Mouse (Mus musculus): ENCODE data around the gene Mrpl23.

- no peak for TF ChIP-seq CTCF (IDR thresholded peaks at IDR 0.05 in 2 of 3, conservative IDR thresholded peaks at IDR 0.05 in 1 of 3; ENCODE audit: control insufficient read depth in 1 of 3, insufficient read depth in 1 of 3, low read depth in 2 of 3, low read length in 3 of 3, poor library complexity in 1 of 3, severe bottlenecking in 1 of 3)
- no peak for TF ChIP-seq MAFK (IDR thresholded peaks at IDR 0.05; ENCODE audit: borderline replicate concordance, low read depth, low read length)
- TF ChIP-seq POLR2A (IDR thresholded peaks at IDR 0.05; ENCODE audit: control insufficient read depth in 1 of 2, insufficient read depth in 1 of 2, low read depth in 1 of 2, low read length in 2 of 2, poor library complexity in 1 of 2): no peak
- TF ChIP-seq HCFC1 (IDR thresholded peaks at IDR 0.05; ENCODE audit: low read depth, low read length): no peak
- TF ChIP-seq ELF1 (IDR thresholded peaks at IDR 0.05; ENCODE audit: low read depth, low read length): no peak
- no peak for TF ChIP-seq CHD2 (IDR thresholded peaks at IDR 0.05; ENCODE audit: low read length)
- TF ChIP-seq MAX (IDR thresholded peaks at IDR 0.05; ENCODE audit: low read length): no peak
- no peak for TF ChIP-seq SMC3 (IDR thresholded peaks at IDR 0.05; ENCODE audit: low read depth, low read length)
- TF ChIP-seq RAD21 (IDR thresholded peaks at IDR 0.05; ENCODE audit: low read depth, low read length): no peak
- TF ChIP-seq MAZ (IDR thresholded peaks at IDR 0.05; ENCODE audit: low read depth, low read length): no peak
- TF ChIP-seq E2F4 (IDR thresholded peaks at IDR 0.05; ENCODE audit: borderline replicate concordance, low read depth, low read length): no peak
- no peak for TF ChIP-seq CHD1 (IDR thresholded peaks at IDR 0.05; ENCODE audit: low read depth, low read length)
- TF ChIP-seq USF2 (IDR thresholded peaks at IDR 0.05; ENCODE audit: borderline replicate concordance in 1 of 2, insufficient read depth in 1 of 2, low read depth in 1 of 2, low read length in 2 of 2): no peak
- no peak for TF ChIP-seq EP300 (IDR thresholded peaks at IDR 0.05; ENCODE audit: low read depth in 1 of 2, low read length in 2 of 2)
Observed at GRCm38 (mm10) chr7:142503206-142503605, 29.3 kb upstream of the Mrpl23 start.
